Mouse (Mus musculus) testis, adult 2 months (tissue): ENCODE data around the gene Bsdc1.

Experiments used
- CTCF ChIP-seq: fragments of 200-500 bp; IDR thresholded peaks from 2 replicates; pipeline ENCODE4 v1.5.1; 2012; ENCODE audit warnings: low read depth, mild to moderate bottlenecking, inconsistent platforms, low read length, moderate library complexity; ENCODE audit not compliant: control insufficient read depth, insufficient read depth, insufficient replicate concordance
- POLR2A ChIP-seq: fragments of 200-500 bp; IDR thresholded peaks from 2 replicates; pipeline ENCODE4 v1.6.1; 2012; ENCODE audit warnings: low read depth, mild to moderate bottlenecking, inconsistent platforms, low read length, moderate library complexity; ENCODE audit not compliant: control insufficient read depth

- TF ChIP-seq CTCF (no peak), POLR2A (no peak)
Observed at GRCm38 (mm10) chr4:129447360-129447759, 14.0 kb upstream of the Bsdc1 start.
